Mouse (Mus musculus): ENCODE results near the gene Olfr1441.

GRCm38 (mm10) chr19:12472381-12472976 is 55.2 kb downstream of the Olfr1441 start:
- no peak for TF ChIP-seq ZC3H11A (IDR thresholded peaks at IDR 0.05; ENCODE audit: borderline replicate concordance, low read depth, low read length)
- no peak for TF ChIP-seq CHD2 (IDR thresholded peaks at IDR 0.05; ENCODE audit: low read depth, low read length)

Measured in ES-E14 (cell line).